Mouse (Mus musculus) embryonic facial prominence, embryonic 13.5 days (tissue): ENCODE results near the gene Cchcr1. TPM values are rescaled to one million over a fixed set of nuclear protein-coding genes. Genes with fewer than 3 reads are reported as not detected.

ENCODE experiments used
- ATAC-seq: fragments of 200-750 bp; cut with Nextera tagmentation; 2 replicates; pipeline ENCODE4 v1.8.0; 2017; ENCODE audit warnings: low read depth; ENCODE audit not compliant: insufficient number of reproducible peaks, insufficient read depth, low FRiP score, low TSS enrichment
- H3K27ac ChIP-seq: fragments of 300-500 bp; sonication (generic); 2 replicates; pipeline ENCODE4 v1.5.1; 2015; ENCODE audit warnings: moderate library complexity, mild to moderate bottlenecking, inconsistent platforms
- H3K27me3 ChIP-seq: fragments of 300-500 bp; sonication (generic); 2 replicates; pipeline ENCODE4 v1.6.1; 2015; ENCODE audit warnings: mild to moderate bottlenecking, inconsistent platforms
- H3K36me3 ChIP-seq: fragments of 300-500 bp; sonication (generic); 2 replicates; pipeline ENCODE4 v1.6.1; 2015; ENCODE audit warnings: mild to moderate bottlenecking, inconsistent platforms
- H3K4me1 ChIP-seq: fragments of 300-500 bp; sonication (generic); 2 replicates; pipeline ENCODE4 v1.6.1; 2015; ENCODE audit warnings: inconsistent platforms
- H3K4me2 ChIP-seq: fragments of 300-500 bp; sonication (generic); 2 replicates; pipeline ENCODE4 v1.6.1; 2015; ENCODE audit warnings: moderate library complexity, mild to moderate bottlenecking, inconsistent platforms
- H3K4me3 ChIP-seq: fragments of 300-500 bp; sonication (generic); 2 replicates; pipeline ENCODE4 v1.5.1; 2015; ENCODE audit warnings: mild to moderate bottlenecking, inconsistent platforms
- H3K9ac ChIP-seq: fragments of 300-500 bp; sonication (generic); 2 replicates; pipeline ENCODE4 v1.6.1; 2015; ENCODE audit warnings: mild to moderate bottlenecking, inconsistent platforms
- H3K9me3 ChIP-seq: fragments of 300-500 bp; sonication (generic); 2 replicates; pipeline ENCODE4 v1.6.1; 2016; ENCODE audit warnings: inconsistent platforms
- WGBS: fragments of 180-500 bp; shearing (Covaris S2); methylation state at CpG from one replicate; pipeline ENCODE4 v1.1.7; 2015; ENCODE audit warnings: mixed read lengths; 5-methylcytosine and 5-hydroxymethylcytosine counted together
- polyA plus RNA-seq: library from polyadenylated mRNA; unstranded; fragments of >200 nt; fragmentation: Nextera tagmentation; extraction: Ambion mirVana; gene quantifications from 2 replicates; pipeline ENCODE4 v1.2.1, GENCODE M21; 2015

Cchcr1 gene
- polyA plus RNA-seq, 1 experiment from 2014 or later: 23.2 TPM

GRCm38 (mm10) chr17:35515911-35516640, 824 bp upstream of the Cchcr1 start:
- Histone ChIP-seq H3K9ac (peak overlapping the region; percentile 76), H3K9me3 (no peaks in the 10 kb centered on the region), H3K4me3 (peak overlapping the region; percentile 60), H3K27ac (peak overlapping the region; percentile 34; the same call in 1 of the 2 replicates), H3K36me3 (peaks cover 14% of the 10 kb centered on the region), H3K4me2 (peak overlapping the region; percentile 89), H3K4me1 (peaks cover 41% of the 10 kb centered on the region), H3K27me3 (no peaks in the 10 kb centered on the region)
- no peak for ATAC-seq
- WGBS: 7% methylated on average over 25 of the region's 25 CpGs

- no peak for ATAC-seq
- Histone ChIP-seq H3K4me1 (peaks cover 41% of the 10 kb centered on the region), H3K27ac (peak overlapping the region; percentile 78), H3K4me2 (peak overlapping the region; percentile 89), H3K27me3 (no peaks in the 10 kb centered on the region), H3K9me3 (no peaks in the 10 kb centered on the region), H3K9ac (peak overlapping the region; percentile 79), H3K36me3 (peaks cover 22% of the 10 kb centered on the region), H3K4me3 (peak overlapping the region; percentile 60)
- WGBS: 6% methylated on average over 12 of the region's 12 CpGs
These were observed 626 bp downstream of the Cchcr1 start for GRCm38 (mm10) chr17:35517526-35517925.

- H3K4me3 ChIP-seq: no peak overlapping the region
- 0 out of 2 replicates have a peak overlapping the region, but pooled peaks have one; percentile 1 for H3K9ac ChIP-seq
- H3K4me1 ChIP-seq: 0 out of 2 replicates have a peak, but pooled peaks cover 5% of the 10 kb centered on the region
- ATAC-seq: no peak
- 84% methylated on average over 9 of the region's 9 CpGs for WGBS
- H3K27ac ChIP-seq: no peak overlapping the region
- H3K4me2 ChIP-seq: no peak overlapping the region
- H3K27me3 ChIP-seq: no peaks in the 10 kb centered on the region
- peaks cover 78% of the 10 kb centered on the region for H3K36me3 ChIP-seq
- no peaks in the 10 kb centered on the region for H3K9me3 ChIP-seq
These were observed 7.5 kb downstream of the Cchcr1 start for GRCm38 (mm10) chr17:35524354-35524753.

GRCm38 (mm10) chr17:35526644-35527043, 9.7 kb downstream of the Cchcr1 start:
- no peaks in the 10 kb centered on the region for H3K9me3 ChIP-seq
- H3K4me1 ChIP-seq: no peaks in the 10 kb centered on the region
- 73% methylated on average over 8 of the region's 8 CpGs for WGBS
- no peaks in the 10 kb centered on the region for H3K27me3 ChIP-seq
- H3K4me3 ChIP-seq: no peak overlapping the region
- no peak overlapping the region for H3K4me2 ChIP-seq
- peaks cover 84% of the 10 kb centered on the region for H3K36me3 ChIP-seq
- no peak overlapping the region for H3K9ac ChIP-seq
- H3K27ac ChIP-seq: no peak overlapping the region
- no peak for ATAC-seq

- Histone ChIP-seq H3K9me3 (no peaks in the 10 kb centered on the region), H3K36me3 (peaks cover 36% of the 10 kb centered on the region), H3K4me2 (no peak overlapping the region), H3K27me3 (no peaks in the 10 kb centered on the region), H3K4me3 (no peak overlapping the region), H3K4me1 (peaks cover 8% of the 10 kb centered on the region), H3K9ac (0 out of 2 replicates have a peak overlapping the region, but pooled peaks have one; percentile 16), H3K27ac (no peak overlapping the region)
- WGBS: 9% methylated on average over 3 of the region's 3 CpGs
- no peak for ATAC-seq
These were observed 15.5 kb downstream of the Cchcr1 start for GRCm38 (mm10) chr17:35532360-35532759.

- H3K4me3 ChIP-seq: no peak within 1 kb of the TSS
- H3K9me3 ChIP-seq: no peaks in the 10 kb centered on the region
- no peaks in the 10 kb centered on the region for H3K27me3 ChIP-seq
- no peak within 1 kb of the TSS for H3K27ac ChIP-seq
- peaks cover 8% of the 10 kb centered on the region for H3K4me1 ChIP-seq
- WGBS: 40% methylated on average over 7 of the region's 7 CpGs
- H3K36me3 ChIP-seq: peaks cover 30% of the 10 kb centered on the region
- no peak within 1 kb of the TSS for H3K4me2 ChIP-seq
- H3K9ac ChIP-seq: peak within 1 kb of the TSS; percentile 16; the same call in 1 of the 2 replicates
- no peak for ATAC-seq
These were observed 16.0 kb downstream of the Cchcr1 start, which contains the start of gene Psors1c2 for GRCm38 (mm10) chr17:35532901-35533300. Gene Psors1c2, plus strand, starts transcription at chr17:35533201.

DNA sequence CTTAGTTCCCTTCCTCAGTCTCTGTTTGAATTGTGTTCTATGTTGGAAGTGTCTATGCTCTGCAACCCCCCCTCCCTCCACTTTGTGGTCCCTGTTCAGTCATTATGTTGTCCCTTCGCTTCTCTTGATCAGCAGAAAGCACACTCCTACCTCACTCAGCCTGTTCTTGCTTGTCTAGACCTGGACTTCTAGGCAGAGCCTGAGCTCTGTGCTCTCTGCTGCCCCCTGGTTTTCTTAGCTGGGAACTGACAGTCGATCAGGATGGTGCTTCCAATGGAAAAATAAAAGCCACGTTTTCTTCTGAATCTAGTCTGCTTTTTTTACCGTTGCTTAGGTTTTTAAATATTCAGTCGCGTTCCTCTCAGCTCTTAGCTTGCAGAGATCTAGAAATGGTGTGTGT, 17.4 kb downstream of the Cchcr1 start:
- no peaks in the 10 kb centered on the region for H3K27me3 ChIP-seq
- H3K4me2 ChIP-seq: no peak overlapping the region
- H3K9ac ChIP-seq: no peak overlapping the region; the same call in 1 of the 2 replicates
- H3K4me1 ChIP-seq: peaks cover 8% of the 10 kb centered on the region
- 0 out of 2 replicates have a peak, but pooled peaks have one; percentile 43 for ATAC-seq
- peaks cover 16% of the 10 kb centered on the region for H3K36me3 ChIP-seq
- no peaks in the 10 kb centered on the region for H3K9me3 ChIP-seq
- 7% methylated on average over 6 of the region's 6 CpGs for WGBS
- H3K27ac ChIP-seq: no peak overlapping the region
- H3K4me3 ChIP-seq: no peak overlapping the region

DNA sequence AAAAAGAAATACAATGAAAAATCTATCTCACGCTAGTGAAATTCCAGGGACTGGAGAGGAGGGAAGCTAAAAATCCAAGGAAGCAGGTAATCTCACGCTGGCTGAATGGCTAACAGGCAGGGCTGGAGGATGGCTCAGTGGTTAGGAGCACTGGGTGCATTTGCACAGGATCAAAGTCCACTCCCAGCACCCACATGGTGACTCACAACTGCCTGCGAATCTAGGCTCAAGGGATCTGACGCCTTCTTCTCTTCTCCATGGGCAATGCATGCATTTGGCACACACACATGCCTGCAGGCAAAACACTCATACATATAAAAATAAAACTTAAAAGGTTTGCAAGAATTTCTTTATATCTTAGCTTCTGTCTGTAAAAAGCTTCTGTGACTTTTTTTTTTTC, 20.5 kb downstream of the Cchcr1 start:
- Histone ChIP-seq H3K4me3 (no peak overlapping the region), H3K9me3 (no peaks in the 10 kb centered on the region), H3K27ac (no peak overlapping the region), H3K36me3 (no peaks in the 10 kb centered on the region), H3K4me2 (no peak overlapping the region), H3K27me3 (no peaks in the 10 kb centered on the region), H3K4me1 (peaks cover 8% of the 10 kb centered on the region), H3K9ac (no peak overlapping the region)
- ATAC-seq: no peak
- WGBS: 79% methylated on average over 4 of the region's 4 CpGs

GRCm38 (mm10) chr17:35538476-35538875, 21.6 kb downstream of the Cchcr1 start:
- 75% methylated on average over 1 of the region's 1 CpGs for WGBS
- no peak for ATAC-seq

GRCm38 (mm10) chr17:35539540-35539939, 22.6 kb downstream of the Cchcr1 start:
- H3K4me3 ChIP-seq: no peak overlapping the region
- no peak overlapping the region for H3K4me2 ChIP-seq
- H3K9ac ChIP-seq: no peak overlapping the region
- WGBS: 53% methylated on average over 10 of the region's 10 CpGs
- peaks cover 4% of the 10 kb centered on the region for H3K4me1 ChIP-seq
- no peak for ATAC-seq
- H3K27ac ChIP-seq: no peak overlapping the region
- H3K9me3 ChIP-seq: no peaks in the 10 kb centered on the region
- no peaks in the 10 kb centered on the region for H3K27me3 ChIP-seq
- H3K36me3 ChIP-seq: no peaks in the 10 kb centered on the region

More at GRCm38 (mm10) chr17:35538476-35538875, 21.6 kb downstream of the Cchcr1 start:
- no peaks in the 10 kb centered on the region for H3K27me3 ChIP-seq
- no peak overlapping the region for H3K4me2 ChIP-seq
- no peak overlapping the region for H3K4me3 ChIP-seq
- H3K9ac ChIP-seq: no peak overlapping the region
- H3K36me3 ChIP-seq: no peaks in the 10 kb centered on the region
- peaks cover 4% of the 10 kb centered on the region for H3K4me1 ChIP-seq
- no peak overlapping the region for H3K27ac ChIP-seq
- no peaks in the 10 kb centered on the region for H3K9me3 ChIP-seq

DNA sequence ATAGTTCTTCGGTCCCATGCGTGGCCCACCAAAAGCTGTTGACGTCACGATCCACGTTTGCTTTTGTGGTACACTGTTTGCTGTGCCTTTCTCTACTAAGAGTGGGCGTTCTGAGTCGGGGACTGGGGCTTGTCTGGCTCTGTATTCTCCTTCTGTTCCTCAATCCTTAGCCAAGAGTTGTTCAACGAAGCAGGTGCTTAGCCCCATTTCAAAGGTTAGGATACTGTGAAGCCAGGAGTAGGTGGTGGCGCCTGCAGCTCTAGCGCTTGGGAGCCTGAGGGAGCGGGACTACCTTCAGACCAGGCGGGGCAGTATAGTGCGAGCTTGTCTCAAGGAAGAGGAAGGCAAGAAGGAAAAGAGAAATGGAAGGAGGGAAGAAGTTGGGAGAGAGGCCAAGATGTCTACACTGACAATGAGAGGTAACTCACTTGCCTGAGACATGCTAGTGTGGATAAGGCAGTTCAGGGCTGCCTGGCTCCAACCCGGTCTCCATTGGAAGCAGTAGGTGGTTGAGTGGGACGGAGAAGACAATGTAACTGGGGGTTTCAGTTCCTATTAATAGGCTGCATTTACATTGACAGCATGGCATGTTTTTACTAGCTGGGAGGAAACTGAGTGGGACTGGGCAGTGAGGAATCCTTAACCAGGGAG, 26.0 kb downstream of the Cchcr1 start:
- H3K4me1 ChIP-seq: peaks cover 3% of the 10 kb centered on the region; the same call in 1 of the 2 replicates
- 81% methylated on average over 15 of the region's 15 CpGs for WGBS
- ATAC-seq: no peak
- no peaks in the 10 kb centered on the region for H3K9me3 ChIP-seq
- no peak overlapping the region for H3K9ac ChIP-seq
- H3K4me3 ChIP-seq: no peak overlapping the region
- no peaks in the 10 kb centered on the region for H3K27me3 ChIP-seq
- no peak overlapping the region for H3K4me2 ChIP-seq
- H3K36me3 ChIP-seq: no peaks in the 10 kb centered on the region
- H3K27ac ChIP-seq: no peak overlapping the region
